Mouse (Mus musculus): ENCODE results near the gene Olfr56.
"Not testable (repeated sequence)": the region's sequence is repeated elsewhere in the genome, so short reads cannot be mapped to it uniquely, and the experiment has no call there.

DNA sequence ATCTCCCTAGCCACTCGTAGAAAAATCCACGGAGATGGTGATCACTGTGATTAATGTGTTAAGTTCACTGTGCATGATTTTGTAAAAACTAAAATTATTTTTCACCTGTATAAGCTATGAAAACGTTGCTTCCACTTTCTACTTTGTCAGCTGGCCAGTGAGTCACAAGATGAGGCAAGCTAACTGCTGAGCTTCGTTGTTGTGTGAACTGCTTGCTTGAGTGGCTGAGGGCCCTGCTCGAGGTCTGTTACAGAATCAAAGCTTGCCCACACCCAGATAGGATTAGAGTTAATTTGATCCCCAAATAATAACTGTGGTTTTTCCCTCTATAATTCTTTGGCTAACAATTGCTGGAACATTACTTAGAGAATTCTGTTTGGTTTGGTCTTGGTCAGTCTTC, 73.2 kb downstream of the Olfr56 start:
- not testable (repeated sequence) for TF ChIP-seq CTCF (IDR thresholded peaks at IDR 0.05; ENCODE audit: low read depth, low read length); EP300 (IDR thresholded peaks at IDR 0.05; ENCODE audit: insufficient read depth, low read depth, low read length); POLR2A (IDR thresholded peaks at IDR 0.05; ENCODE audit: insufficient read depth, low read length)
